Mouse (Mus musculus) forebrain, embryonic 14.5 days (tissue): ENCODE measurements at regions not wholly inside any gene's neighbourhood (a gene's known extent, or its start where the extent isn't known, plus 50 kb on each side); places are given as distances from the start of the nearest gene placed in this dataset.

ENCODE experiments used
- ATAC-seq: fragments of 200-750 bp; cut with Nextera tagmentation; 2 replicates; pipeline ENCODE4 v1.8.0; 2017; ENCODE audit warnings: mild to moderate bottlenecking, moderate library complexity
- DNase-seq: peaks from one replicate; pipeline ENCODE4 v3.0.0-alpha.2; 2015; ENCODE audit warnings: low spot score
- H3K27ac ChIP-seq: fragments of 300-500 bp; sonication (generic); 2 replicates; pipeline ENCODE4 v1.5.1; 2014; ENCODE audit warnings: low read depth, mild to moderate bottlenecking, control low read depth, low read length, moderate library complexity
- H3K27me3 ChIP-seq: fragments of 300-500 bp; sonication (generic); replicated peaks from 2 replicates; pipeline ENCODE4 v1.6.1; 2014; ENCODE audit warnings: low read length, control low read depth, mixed read lengths; ENCODE audit not compliant: control insufficient read depth, insufficient read depth
- H3K36me3 ChIP-seq: fragments of 300-500 bp; sonication (generic); 2 replicates; pipeline ENCODE4 v1.6.1; 2014; ENCODE audit warnings: low read length, control low read depth; ENCODE audit not compliant: control insufficient read depth, insufficient read depth
- H3K4me1 ChIP-seq: fragments of 300-500 bp; sonication (generic); 2 replicates; pipeline ENCODE4 v1.6.1; 2014; ENCODE audit warnings: antibody characterized with exemption, low read length, control low read depth; ENCODE audit not compliant: control insufficient read depth, insufficient read depth
- H3K4me2 ChIP-seq: fragments of 300-500 bp; sonication (generic); 2 replicates; pipeline ENCODE4 v1.6.1; 2014; ENCODE audit warnings: mild to moderate bottlenecking, control low read depth, low read length
- H3K4me3 ChIP-seq: fragments of 300-500 bp; sonication (generic); 2 replicates; pipeline ENCODE4 v1.5.1; 2014; ENCODE audit warnings: low read depth, low read length, control low read depth
- H3K9ac ChIP-seq: fragments of 300-500 bp; sonication (generic); 2 replicates; pipeline ENCODE4 v1.6.1; 2014; ENCODE audit warnings: mild to moderate bottlenecking, low read length, control low read depth, moderate library complexity
- H3K9me3 ChIP-seq: fragments of 300-500 bp; sonication (generic); replicated peaks from 2 replicates; pipeline ENCODE4 v1.6.1; 2016; ENCODE audit warnings: low read length, control low read depth, mixed read lengths; ENCODE audit not compliant: control insufficient read depth
- WGBS: fragments of 180-500 bp; shearing (Covaris S2); extraction: QIAGEN DNeasy Blood & Tissue Kit; methylation state at CpG from one replicate; pipeline ENCODE4 v1.1.7; 2014; 5-methylcytosine and 5-hydroxymethylcytosine counted together

- Histone ChIP-seq H3K9ac (no peak overlapping the region), H3K9me3 (no peaks in the 10 kb centered on the region), H3K4me3 (no peak overlapping the region), H3K36me3 (no peaks in the 10 kb centered on the region), H3K27ac (no peak overlapping the region), H3K27me3 (no peaks in the 10 kb centered on the region), H3K4me2 (no peak overlapping the region), H3K4me1 (peaks cover 26% of the 10 kb centered on the region)
- ATAC-seq (no peak), DNase-seq (no peak)
- 89% methylated on average over 6 of the region's 6 CpGs for WGBS
Measured at GRCm38 (mm10) chr8:87229182-87229581, 243.2 kb downstream of the Cbln1 start.

- Histone ChIP-seq H3K36me3 (no peaks in the 10 kb centered on the region), H3K27me3 (no peaks in the 10 kb centered on the region), H3K9me3 (no peaks in the 10 kb centered on the region), H3K4me3 (no peak overlapping the region), H3K4me2 (no peak overlapping the region), H3K4me1 (peaks cover 22% of the 10 kb centered on the region), H3K27ac (no peak overlapping the region), H3K9ac (no peak overlapping the region)
- 85% methylated on average over 6 of the region's 6 CpGs for WGBS
- ATAC-seq (no peak), DNase-seq (no peak)
Measured at GRCm38 (mm10) chr8:87228777-87229176, 243.6 kb downstream of the Cbln1 start.

- no peak overlapping the region for H3K27ac ChIP-seq
- H3K4me1 ChIP-seq, result peaks cover 4% of the 10 kb centered on the region
- 72% methylated on average over 11 of the region's 11 CpGs for WGBS
Measured at GRCm38 (mm10) chr8:87225504-87226425, 246.6 kb downstream of the Cbln1 start.

GRCm38 (mm10) chr8:87220581-87220980, 251.8 kb downstream of the Cbln1 start:
- Histone ChIP-seq H3K36me3 (no peaks in the 10 kb centered on the region), H3K4me2 (no peak overlapping the region), H3K9me3 (no peaks in the 10 kb centered on the region), H3K27me3 (no peaks in the 10 kb centered on the region), H3K27ac (no peak overlapping the region), H3K9ac (no peak overlapping the region), H3K4me1 (no peaks in the 10 kb centered on the region), H3K4me3 (no peak overlapping the region)
- DNase-seq (no peak), ATAC-seq (no peak)
- WGBS, result 87% methylated on average over 6 of the region's 6 CpGs

More at GRCm38 (mm10) chr8:87225504-87226425, 246.6 kb downstream of the Cbln1 start:
- H3K4me2 ChIP-seq, result no peak overlapping the region
- DNase-seq (peak; percentile 69), ATAC-seq (peak; percentile 92)
- no peaks in the 10 kb centered on the region for H3K36me3 ChIP-seq
- H3K4me3 ChIP-seq, result no peak overlapping the region
- H3K9ac ChIP-seq, result no peak overlapping the region
- H3K9me3 ChIP-seq, result no peaks in the 10 kb centered on the region
- H3K27me3 ChIP-seq, result no peaks in the 10 kb centered on the region

GRCm38 (mm10) chr8:87218956-87219482, 253.4 kb downstream of the Cbln1 start:
- Histone ChIP-seq H3K9me3 (no peaks in the 10 kb centered on the region), H3K36me3 (no peaks in the 10 kb centered on the region), H3K9ac (no peak overlapping the region), H3K4me1 (no peaks in the 10 kb centered on the region), H3K4me2 (no peak overlapping the region), H3K4me3 (no peak overlapping the region), H3K27me3 (no peaks in the 10 kb centered on the region), H3K27ac (no peak overlapping the region)
- 15% methylated on average over 6 of the region's 6 CpGs for WGBS
- no peak for DNase-seq
- no peak for ATAC-seq

- no peak overlapping the region for H3K27ac ChIP-seq
- ATAC-seq (no peak), DNase-seq (no peak)
- no peak overlapping the region for H3K9ac ChIP-seq
- H3K9me3 ChIP-seq, result no peaks in the 10 kb centered on the region
- H3K4me3 ChIP-seq, result no peak overlapping the region
- H3K4me1 ChIP-seq, result no peaks in the 10 kb centered on the region
- no peaks in the 10 kb centered on the region for H3K27me3 ChIP-seq
- no peak overlapping the region for H3K4me2 ChIP-seq
- no peaks in the 10 kb centered on the region for H3K36me3 ChIP-seq
- WGBS, result 51% methylated on average over 10 of the region's 10 CpGs
Measured at GRCm38 (mm10) chr8:87214962-87215361, 257.4 kb downstream of the Cbln1 start.

- Histone ChIP-seq H3K4me3 (no peak overlapping the region), H3K9me3 (no peaks in the 10 kb centered on the region), H3K27ac (no peak overlapping the region), H3K27me3 (no peaks in the 10 kb centered on the region), H3K36me3 (no peaks in the 10 kb centered on the region), H3K4me2 (no peak overlapping the region), H3K9ac (no peak overlapping the region), H3K4me1 (no peaks in the 10 kb centered on the region)
- 51% methylated on average over 4 of the region's 4 CpGs for WGBS
- no peak for DNase-seq
- ATAC-seq, result no peak
Measured at GRCm38 (mm10) chr8:87210546-87210945, 261.9 kb downstream of the Cbln1 start.

- Histone ChIP-seq H3K27ac (no peak overlapping the region), H3K4me1 (no peaks in the 10 kb centered on the region), H3K36me3 (no peaks in the 10 kb centered on the region), H3K9me3 (no peaks in the 10 kb centered on the region), H3K4me2 (no peak overlapping the region), H3K4me3 (no peak overlapping the region), H3K27me3 (no peaks in the 10 kb centered on the region), H3K9ac (no peak overlapping the region)
- 93% methylated on average over 1 of the region's 1 CpGs for WGBS
- DNase-seq (no peak), ATAC-seq (no peak)
Measured at GRCm38 (mm10) chr8:87209295-87209694, 263.1 kb downstream of the Cbln1 start.

GRCm38 (mm10) chr8:87208036-87208435, 264.4 kb downstream of the Cbln1 start:
- H3K27ac ChIP-seq, result no peak overlapping the region
- DNase-seq, result no peak
- no peak overlapping the region for H3K4me3 ChIP-seq
- H3K4me1 ChIP-seq, result no peaks in the 10 kb centered on the region
- no peaks in the 10 kb centered on the region for H3K27me3 ChIP-seq
- no peak for ATAC-seq
- no peaks in the 10 kb centered on the region for H3K36me3 ChIP-seq
- no peak overlapping the region for H3K9ac ChIP-seq
- H3K9me3 ChIP-seq, result no peaks in the 10 kb centered on the region
- H3K4me2 ChIP-seq, result no peak overlapping the region
